Mouse (Mus musculus) lung, postnatal 0 days (tissue): Measurements from ENCODE around the gene G430095P16Rik. TPM values are rescaled to one million over a fixed set of nuclear protein-coding genes. Genes with fewer than 3 reads are reported as not detected.

Experiments used
- ATAC-seq: fragments of 200-750 bp; cut with Nextera tagmentation; 2 replicates; pipeline ENCODE4 v1.8.0; 2017; ENCODE audit warnings: moderate library complexity
- DNase-seq: peaks from one replicate; pipeline ENCODE4 v3.0.0-alpha.2; 2016; ENCODE audit warnings: low spot score
- H3K27ac ChIP-seq: fragments of 300-500 bp; sonication (generic); 2 replicates; pipeline ENCODE4 v1.5.1; 2014; ENCODE audit warnings: antibody characterized with exemption, mild to moderate bottlenecking, low read length, mixed read lengths
- H3K27me3 ChIP-seq: fragments of 300-500 bp; sonication (generic); replicated peaks from 2 replicates; pipeline ENCODE4 v1.6.1; 2014; ENCODE audit warnings: low read length, mixed read lengths; ENCODE audit not compliant: insufficient read depth
- H3K36me3 ChIP-seq: fragments of 300-500 bp; sonication (generic); 2 replicates; pipeline ENCODE4 v1.6.1; 2014; ENCODE audit warnings: low read length, mixed read lengths; ENCODE audit not compliant: insufficient read depth
- H3K4me1 ChIP-seq: fragments of 300-500 bp; sonication (generic); 2 replicates; pipeline ENCODE4 v1.6.1; 2014; ENCODE audit warnings: antibody characterized with exemption, low read depth, low read length, mixed read lengths; ENCODE audit not compliant: insufficient read depth
- H3K4me2 ChIP-seq: fragments of 300-500 bp; sonication (generic); replicated peaks from 2 replicates; pipeline ENCODE4 v1.6.1; 2014; ENCODE audit warnings: low read depth, mild to moderate bottlenecking, low read length, moderate library complexity, mixed read lengths
- H3K4me3 ChIP-seq: fragments of 300-500 bp; sonication (generic); 2 replicates; pipeline ENCODE4 v1.5.1; 2014; ENCODE audit warnings: low read depth, low read length
- H3K9ac ChIP-seq: fragments of 300-500 bp; sonication (generic); replicated peaks from 2 replicates; pipeline ENCODE4 v1.6.1; 2014; ENCODE audit warnings: low read depth, mild to moderate bottlenecking
- H3K9me3 ChIP-seq: fragments of 300-500 bp; sonication (generic); 2 replicates; pipeline ENCODE4 v1.6.1; 2016; ENCODE audit warnings: low read length, mixed read lengths
- CTCF ChIP-seq: IDR thresholded peaks from 2 replicates; pipeline ENCODE4 v1.5.1; 2016; ENCODE audit warnings: antibody characterized with exemption, mild to moderate bottlenecking
- EP300 ChIP-seq: IDR thresholded peaks from 2 replicates; pipeline ENCODE4 v1.6.1; 2016; ENCODE audit warnings: antibody characterized with exemption, mild to moderate bottlenecking, control low read depth
- WGBS: fragments of 180-500 bp; shearing (Covaris S2); extraction: QIAGEN DNeasy Blood & Tissue Kit; methylation state at CpG from one replicate; pipeline ENCODE4 v1.1.7; 2014; 5-methylcytosine and 5-hydroxymethylcytosine counted together
- polyA plus RNA-seq: library from polyadenylated mRNA; unstranded; fragments of >200 nt; fragmentation: Nextera tagmentation; extraction: Ambion mirVana; gene quantifications from 2 replicates; pipeline ENCODE4 v1.2.1, GENCODE M21; 2015

G430095P16Rik gene
- polyA plus RNA-seq, 1 experiment from 2014 or later = 2.8 TPM

GRCm38 (mm10) chr8:84775621-84776113, 52.9 kb downstream of the G430095P16Rik start:
- TF ChIP-seq EP300 = no peak
- no peak for TF ChIP-seq CTCF
- H3K4me3 ChIP-seq = no peak overlapping the region
- H3K9me3 ChIP-seq = no peaks in the 10 kb centered on the region
- no peak overlapping the region for H3K9ac ChIP-seq
- DNase-seq (no peak), ATAC-seq (no peak)
- no peaks in the 10 kb centered on the region for H3K27me3 ChIP-seq
- H3K27ac ChIP-seq = peak overlapping the region; percentile 78
- H3K36me3 ChIP-seq = no peaks in the 10 kb centered on the region
- peak overlapping the region; percentile 57 for H3K4me2 ChIP-seq
- peaks cover 28% of the 10 kb centered on the region; the same call in 1 of the 2 replicates for H3K4me1 ChIP-seq
- WGBS = 32% methylated on average over 7 of the region's 7 CpGs

Other genes starting within 250 kb of the G430095P16Rik start
- 113 and 140 TPM in 2 replicates for gene Ier2, start 60.2 kb upstream of the G430095P16Rik start, polyA plus RNA-seq
- gene Trmt1, start 36.7 kb upstream of the G430095P16Rik start, polyA plus RNA-seq = 38.4 and 43.4 TPM in 2 replicates
- 7.1 and 7.4 TPM in 2 replicates for gene Nacc1, start 35.1 kb upstream of the G430095P16Rik start, polyA plus RNA-seq
- 11.6 and 13.9 TPM in 2 replicates for gene Lyl1, start 21.6 kb upstream of the G430095P16Rik start, polyA plus RNA-seq
- gene Nfix, start 77.3 kb downstream of the G430095P16Rik start, polyA plus RNA-seq = 38.8 and 45.1 TPM in 2 replicates
- 6.2 and 6.8 TPM in 2 replicates for gene Dand5, start 99.8 kb downstream of the G430095P16Rik start, polyA plus RNA-seq
- 24.4 and 24.8 TPM in 2 replicates for gene Gadd45gip1, start 108.5 kb downstream of the G430095P16Rik start, polyA plus RNA-seq
- 77.9 and 85.7 TPM in 2 replicates for gene Rad23a, start 117.7 kb downstream of the G430095P16Rik start, polyA plus RNA-seq
- gene Calr, start 123.9 kb downstream of the G430095P16Rik start, polyA plus RNA-seq = 318 and 405 TPM in 2 replicates
- gene Farsa, start 134.0 kb downstream of the G430095P16Rik start, polyA plus RNA-seq = 44.0 and 44.6 TPM in 2 replicates
- gene Syce2, start 149.1 kb downstream of the G430095P16Rik start, polyA plus RNA-seq = 11.1 and 11.4 TPM in 2 replicates
- gene Gcdh, start 170.9 kb downstream of the G430095P16Rik start, polyA plus RNA-seq = 16.2 and 21.1 TPM in 2 replicates
- gene Klf1, start 178.9 kb downstream of the G430095P16Rik start, polyA plus RNA-seq = 0.69 and 1.1 TPM in 2 replicates
- 24.0 and 29.1 TPM in 2 replicates for gene Dnase2a, start 185.6 kb downstream of the G430095P16Rik start, polyA plus RNA-seq
- 0.32 and 0.33 TPM in 2 replicates for gene Mast1, start 214.4 kb downstream of the G430095P16Rik start, polyA plus RNA-seq
- gene Rtbdn, start 224.0 kb downstream of the G430095P16Rik start, polyA plus RNA-seq = not detected in 2 replicates
- 1.1 TPM in 1 of 2 replicates, not detected in the other for gene Gm49661, start 246.4 kb downstream of the G430095P16Rik start, polyA plus RNA-seq
- gene Prdx2, start 246.6 kb downstream of the G430095P16Rik start, polyA plus RNA-seq = 337 and 356 TPM in 2 replicates
- 46.4 and 55.7 TPM in 2 replicates for gene Rnaseh2a, start 246.8 kb downstream of the G430095P16Rik start, polyA plus RNA-seq